Mouse (Mus musculus): Measurements from ENCODE around the gene 1700056E22Rik. TPM values are rescaled to one million over a fixed set of nuclear protein-coding genes. Genes with fewer than 3 reads are reported as not detected.

The 1700056E22Rik gene
- total and polyA plus RNA-seq, 3 experiments, result not detected

DNA sequence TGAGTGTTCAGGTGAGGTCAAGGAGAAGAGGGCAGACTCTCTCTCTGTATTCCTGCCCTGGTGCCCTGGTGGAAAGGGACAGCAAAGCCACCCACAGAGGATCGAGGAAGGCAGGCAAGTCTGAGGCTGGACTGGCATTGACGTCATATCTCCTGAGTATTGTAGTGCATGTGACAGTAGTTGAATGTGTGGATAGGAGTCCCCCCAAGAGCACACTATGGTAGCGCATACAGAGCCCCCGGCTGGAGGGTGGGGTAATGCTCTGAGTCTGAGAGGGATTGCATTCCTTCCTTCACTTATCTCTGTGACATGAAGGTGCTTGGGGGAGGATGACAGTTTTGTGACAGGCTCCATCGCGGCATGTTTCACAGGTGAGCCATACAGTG, 14.4 kb downstream of the 1700056E22Rik start:
- TF ChIP-seq GATA2 (IDR thresholded peaks at IDR 0.05; ENCODE audit: borderline replicate concordance, low read depth, low read length) (no peak), POLR2AphosphoS5 (IDR thresholded peaks at IDR 0.05; ENCODE audit: insufficient replicate concordance, low read depth, low read length) (no peak), TAL1 (conservative IDR thresholded peaks at IDR 0.05; ENCODE audit: low read depth, low read length) (no peak), CTCF (IDR thresholded peaks at IDR 0.05; ENCODE audit: low read depth, low read length) (no peak), GATA1 (IDR thresholded peaks at IDR 0.05; ENCODE audit: borderline replicate concordance, low read length) (no peak)
- Histone ChIP-seq H3K4me1 (ENCODE audit: insufficient read depth, low read depth, low read length) (no peaks in the 10 kb centered on the region), H3K27me3 (ENCODE audit: insufficient read depth, low read length) (no peaks in the 10 kb centered on the region), H3K36me3 (replicated peaks) (no peaks in the 10 kb centered on the region), H3K4me3 (ENCODE audit: low read depth, low read length) (no peak overlapping the region), H3K9me3 (replicated peaks) (peaks cover 45% of the 10 kb centered on the region)
- no peak for DNase-seq (ENCODE audit: low spot score)
- ATAC-seq (ENCODE audit: extremely low read depth, insufficient number of reproducible peaks, low FRiP score, poor library complexity, severe bottlenecking), result no peak

DNA sequence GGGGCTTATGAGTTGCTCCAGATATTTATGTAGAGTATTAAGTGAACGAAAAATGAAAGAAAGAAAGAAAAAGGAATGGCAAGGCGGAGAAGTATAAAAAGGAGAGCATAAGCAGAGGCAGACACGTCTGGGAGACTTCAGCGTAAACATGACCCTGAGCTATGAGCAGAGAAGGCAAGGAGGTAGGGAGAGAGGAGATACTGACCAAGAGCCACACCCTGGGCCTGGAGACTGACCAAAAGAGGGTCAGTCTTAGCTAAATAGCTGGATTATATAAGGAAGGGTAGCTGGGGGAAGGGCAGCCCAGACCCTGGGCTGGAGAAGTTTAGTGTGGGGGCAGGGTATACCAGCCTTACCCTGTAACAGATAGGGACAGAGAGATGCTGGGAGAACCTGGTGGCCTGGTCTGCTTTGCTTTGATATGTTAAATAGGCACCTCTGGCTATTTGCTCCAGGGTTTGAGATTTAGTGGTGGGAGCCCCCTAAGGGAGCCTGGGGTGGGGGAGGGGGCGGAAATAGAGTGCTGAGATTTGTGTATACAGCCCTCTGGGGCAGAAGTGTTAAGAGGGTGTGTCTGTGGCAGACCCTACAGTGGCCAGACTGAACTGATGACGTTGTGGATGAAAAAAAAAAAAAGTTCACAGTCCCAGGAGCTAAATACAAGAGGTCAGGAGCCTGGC, 14.9 kb downstream of the 1700056E22Rik start:
- no peak for ATAC-seq (ENCODE audit: extremely low read depth, insufficient number of reproducible peaks, low FRiP score, poor library complexity, severe bottlenecking)
- TF ChIP-seq CTCF (IDR thresholded peaks at IDR 0.05; ENCODE audit: low read depth, low read length) (no peak), TAL1 (conservative IDR thresholded peaks at IDR 0.05; ENCODE audit: low read depth, low read length) (no peak), POLR2AphosphoS5 (IDR thresholded peaks at IDR 0.05; ENCODE audit: insufficient replicate concordance, low read depth, low read length) (no peak), GATA2 (IDR thresholded peaks at IDR 0.05; ENCODE audit: borderline replicate concordance, low read depth, low read length) (no peak), GATA1 (IDR thresholded peaks at IDR 0.05; ENCODE audit: borderline replicate concordance, low read length) (no peak)

DNA sequence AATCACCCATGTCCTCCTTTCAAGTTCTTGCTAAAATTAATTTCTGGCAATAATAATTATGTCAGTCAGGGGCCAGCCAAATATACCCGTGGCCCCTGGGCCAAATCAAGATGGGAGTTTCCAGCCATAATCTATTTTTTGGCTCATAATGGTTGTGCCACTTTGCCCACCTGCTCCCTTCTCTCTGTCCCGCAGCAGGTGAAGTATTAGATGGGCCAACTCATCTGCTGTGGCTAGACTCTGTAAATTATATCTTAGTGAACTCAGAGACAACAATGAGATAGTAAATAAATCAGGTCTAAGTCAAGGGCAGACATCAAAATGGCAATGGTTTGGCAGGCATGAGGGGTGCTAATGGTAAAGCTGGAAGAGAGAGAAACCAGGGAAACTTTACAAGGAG, 16.5 kb downstream of the 1700056E22Rik start:
- TF ChIP-seq GATA1 (IDR thresholded peaks at IDR 0.05; ENCODE audit: borderline replicate concordance, low read length) (no peak), POLR2AphosphoS5 (IDR thresholded peaks at IDR 0.05; ENCODE audit: insufficient replicate concordance, low read depth, low read length) (no peak), GATA2 (IDR thresholded peaks at IDR 0.05; ENCODE audit: borderline replicate concordance, low read depth, low read length) (no peak), TAL1 (conservative IDR thresholded peaks at IDR 0.05; ENCODE audit: low read depth, low read length) (no peak), CTCF (IDR thresholded peaks at IDR 0.05; ENCODE audit: low read depth, low read length) (no peak)
- H3K27me3 ChIP-seq (ENCODE audit: insufficient read depth, low read length), result no peaks in the 10 kb centered on the region
- H3K4me3 ChIP-seq (ENCODE audit: low read depth, low read length), result no peak overlapping the region
- DNase-seq (ENCODE audit: low spot score) (no peak), ATAC-seq (ENCODE audit: extremely low read depth, insufficient number of reproducible peaks, low FRiP score, poor library complexity, severe bottlenecking) (no peak)
- H3K4me1 ChIP-seq (ENCODE audit: insufficient read depth, low read depth, low read length), result no peaks in the 10 kb centered on the region
- peaks cover 48% of the 10 kb centered on the region for H3K9me3 ChIP-seq (replicated peaks)
- no peaks in the 10 kb centered on the region for H3K36me3 ChIP-seq (replicated peaks)

More for the DNA sequence above, 14.9 kb downstream of the 1700056E22Rik start:
- Histone ChIP-seq H3K9me3 (replicated peaks) (peaks cover 45% of the 10 kb centered on the region), H3K4me3 (ENCODE audit: low read depth, low read length) (no peak overlapping the region), H3K4me1 (ENCODE audit: insufficient read depth, low read depth, low read length) (no peaks in the 10 kb centered on the region), H3K27me3 (ENCODE audit: insufficient read depth, low read length) (no peaks in the 10 kb centered on the region), H3K36me3 (replicated peaks) (no peaks in the 10 kb centered on the region)
- no peak for DNase-seq (ENCODE audit: low spot score)

DNA sequence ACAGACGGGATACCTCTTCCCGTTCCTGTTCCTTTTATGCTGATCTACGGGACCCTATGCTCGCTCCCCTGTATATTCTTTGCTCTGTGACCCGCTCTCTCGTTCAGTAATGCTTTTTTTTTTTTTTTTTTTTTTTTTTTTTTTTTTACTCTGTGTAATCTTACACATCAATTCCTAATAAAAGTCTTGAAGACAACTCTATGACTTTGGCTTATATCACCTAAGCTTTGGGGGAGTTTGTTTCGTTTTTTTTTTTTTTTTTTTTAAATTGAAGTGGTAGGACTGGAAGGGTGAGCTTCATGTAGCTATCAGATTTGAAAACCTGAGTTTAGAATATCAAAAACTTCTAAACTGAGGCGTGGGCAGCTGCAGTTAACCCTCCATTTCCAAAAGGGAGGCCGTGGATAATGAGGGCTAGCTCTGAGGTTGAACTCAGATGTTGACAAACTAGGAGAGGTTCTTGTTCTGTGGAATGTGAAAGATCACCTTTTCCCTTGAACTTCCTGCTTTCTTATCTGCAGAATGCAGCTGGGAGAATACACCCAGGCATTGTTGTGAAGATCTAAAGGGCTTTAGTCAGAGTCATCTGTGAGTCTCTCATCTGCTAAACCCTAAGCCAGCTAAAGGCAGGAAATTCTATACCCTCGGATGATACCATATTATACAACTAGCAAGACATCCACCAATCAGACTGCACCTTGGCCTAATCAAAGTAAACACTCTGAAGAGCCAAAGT, 17.9 kb downstream of the 1700056E22Rik start:
- Histone ChIP-seq H3K36me3 (replicated peaks) (no peaks in the 10 kb centered on the region), H3K4me3 (ENCODE audit: low read depth, low read length) (no peak overlapping the region), H3K9me3 (replicated peaks) (peaks cover 40% of the 10 kb centered on the region), H3K27me3 (ENCODE audit: insufficient read depth, low read length) (no peaks in the 10 kb centered on the region), H3K4me1 (ENCODE audit: insufficient read depth, low read depth, low read length) (no peaks in the 10 kb centered on the region)
- TF ChIP-seq GATA1 (IDR thresholded peaks at IDR 0.05; ENCODE audit: borderline replicate concordance, low read length) (no peak), GATA2 (IDR thresholded peaks at IDR 0.05; ENCODE audit: borderline replicate concordance, low read depth, low read length) (no peak), TAL1 (conservative IDR thresholded peaks at IDR 0.05; ENCODE audit: low read depth, low read length) (no peak), POLR2AphosphoS5 (IDR thresholded peaks at IDR 0.05; ENCODE audit: insufficient replicate concordance, low read depth, low read length) (no peak), CTCF (IDR thresholded peaks at IDR 0.05; ENCODE audit: low read depth, low read length) (no peak)
- no peak for DNase-seq (ENCODE audit: low spot score)
- ATAC-seq (ENCODE audit: extremely low read depth, insufficient number of reproducible peaks, low FRiP score, poor library complexity, severe bottlenecking), result no peak

DNA sequence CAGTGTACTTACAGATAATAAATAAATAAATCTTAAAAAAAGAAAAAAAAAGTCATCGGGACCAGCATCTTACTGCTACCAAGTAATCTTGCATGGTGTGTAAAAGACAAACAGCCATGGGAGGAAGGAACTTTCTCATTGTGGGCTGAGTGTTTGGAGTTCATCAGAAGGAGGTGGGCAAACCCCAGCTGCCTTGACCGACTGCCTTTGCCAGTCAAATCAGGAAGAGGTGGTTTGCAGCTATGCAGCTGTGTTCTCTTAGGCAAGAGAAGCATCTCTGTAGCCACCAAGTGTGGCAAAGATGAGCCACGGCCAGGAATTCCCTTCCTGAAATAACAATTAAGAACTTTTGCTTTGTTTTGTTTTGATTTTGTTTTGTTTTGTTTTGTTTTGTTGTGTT, 20.0 kb downstream of the 1700056E22Rik start:
- no peak for TF ChIP-seq GATA1 (IDR thresholded peaks at IDR 0.05; ENCODE audit: borderline replicate concordance, low read length)
- no peak for TF ChIP-seq CTCF (IDR thresholded peaks at IDR 0.05; ENCODE audit: low read depth, low read length)
- no peak for TF ChIP-seq POLR2AphosphoS5 (IDR thresholded peaks at IDR 0.05; ENCODE audit: insufficient replicate concordance, low read depth, low read length)
- no peak for TF ChIP-seq TAL1 (conservative IDR thresholded peaks at IDR 0.05; ENCODE audit: low read depth, low read length)
- no peak for TF ChIP-seq GATA2 (IDR thresholded peaks at IDR 0.05; ENCODE audit: borderline replicate concordance, low read depth, low read length)
- ATAC-seq (ENCODE audit: extremely low read depth, insufficient number of reproducible peaks, low FRiP score, poor library complexity, severe bottlenecking), result no peak
- Histone ChIP-seq H3K4me1 (ENCODE audit: insufficient read depth, low read depth, low read length) (no peaks in the 10 kb centered on the region), H3K4me3 (ENCODE audit: low read depth, low read length) (no peak overlapping the region), H3K36me3 (replicated peaks) (no peaks in the 10 kb centered on the region), H3K9me3 (replicated peaks) (peaks cover 33% of the 10 kb centered on the region), H3K27me3 (ENCODE audit: insufficient read depth, low read length) (no peaks in the 10 kb centered on the region)
- no peak for DNase-seq (ENCODE audit: low spot score)

DNA sequence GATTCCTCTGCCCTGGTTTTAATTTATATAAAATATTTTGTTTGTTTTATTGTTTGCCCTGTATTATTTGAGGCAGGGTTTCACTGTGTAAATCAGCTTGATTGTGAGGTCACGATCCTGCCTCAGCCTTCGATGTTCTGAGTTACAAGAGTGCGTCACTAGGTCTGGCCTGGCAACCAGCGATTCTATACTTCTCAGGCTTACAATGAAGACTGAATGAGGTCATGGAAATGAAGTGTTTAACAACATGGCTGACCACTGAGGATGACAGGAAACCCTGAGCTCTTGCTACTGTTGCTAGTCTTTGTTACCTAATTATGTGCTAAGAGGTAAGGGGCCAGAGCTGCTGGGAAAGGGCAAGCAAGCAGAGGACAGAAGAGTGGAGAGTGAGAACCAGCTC, 21.0 kb downstream of the 1700056E22Rik start, which contains the start of gene Dusp10:
Gene Dusp10, plus strand, starts transcription at position 197 of the 400 bp plus-strand sequence.
- no peak for TF ChIP-seq POLR2AphosphoS5 (IDR thresholded peaks at IDR 0.05; ENCODE audit: insufficient replicate concordance, low read depth, low read length)
- DNase-seq (ENCODE audit: low spot score), result no peak
- H3K27me3 ChIP-seq (ENCODE audit: insufficient read depth, low read length), result no peaks in the 10 kb centered on the region
- H3K4me1 ChIP-seq (ENCODE audit: insufficient read depth, low read depth, low read length), result no peaks in the 10 kb centered on the region
- no peak within 1 kb of the TSS for H3K4me3 ChIP-seq (ENCODE audit: low read depth, low read length)
- H3K9me3 ChIP-seq (replicated peaks), result peaks cover 27% of the 10 kb centered on the region
- ATAC-seq (ENCODE audit: extremely low read depth, insufficient number of reproducible peaks, low FRiP score, poor library complexity, severe bottlenecking), result no peak
- H3K36me3 ChIP-seq (replicated peaks), result no peaks in the 10 kb centered on the region
